Mouse (Mus musculus) embryonic facial prominence, embryonic 10.5 days (tissue): ENCODE measurements at regions not wholly inside any gene's neighbourhood (a gene's known extent, or its start where the extent isn't known, plus 50 kb on each side); places are given as distances from the start of the nearest gene placed in this dataset.

Experiments
- DNase-seq: peaks from one replicate; pipeline ENCODE4 v3.0.0-alpha.2; 2017; ENCODE audit warnings: low spot score
- H3K27ac ChIP-seq: fragments of 300-500 bp; sonication (generic); replicated peaks from 2 replicates; pipeline ENCODE4 v1.5.1; 2016; ENCODE audit warnings: mild to moderate bottlenecking
- H3K27me3 ChIP-seq: fragments of 300-500 bp; sonication (generic); replicated peaks from 2 replicates; pipeline ENCODE4 v1.6.1; 2016; ENCODE audit warnings: low read depth, mild to moderate bottlenecking; ENCODE audit not compliant: poor library complexity, severe bottlenecking
- H3K36me3 ChIP-seq: fragments of 300-500 bp; sonication (generic); replicated peaks from 2 replicates; pipeline ENCODE4 v1.6.1; 2016; ENCODE audit warnings: mild to moderate bottlenecking, moderate library complexity
- H3K4me1 ChIP-seq: fragments of 300-500 bp; sonication (generic); 2 replicates; pipeline ENCODE4 v1.6.1; 2016
- H3K4me3 ChIP-seq: fragments of 300-500 bp; sonication (generic); 2 replicates; pipeline ENCODE4 v1.5.1; 2016; ENCODE audit warnings: mild to moderate bottlenecking, moderate library complexity
- H3K9me3 ChIP-seq: fragments of 300-500 bp; sonication (generic); 2 replicates; pipeline ENCODE4 v1.6.1; 2016; ENCODE audit warnings: mild to moderate bottlenecking
- WGBS: fragments of 180-500 bp; shearing (Covaris S2); methylation state at CpG from one replicate; pipeline ENCODE4 v1.1.7; 2016; 5-methylcytosine and 5-hydroxymethylcytosine counted together

- 79% methylated on average over 7 of the region's 7 CpGs for WGBS
- no peak overlapping the region for H3K4me3 ChIP-seq
- no peak for DNase-seq
- H3K36me3 ChIP-seq, result no peaks in the 10 kb centered on the region
- H3K9me3 ChIP-seq, result no peaks in the 10 kb centered on the region
- H3K27ac ChIP-seq, result no peak overlapping the region
- no peaks in the 10 kb centered on the region for H3K27me3 ChIP-seq
- H3K4me1 ChIP-seq, result peaks cover 10% of the 10 kb centered on the region
These were observed 305.3 kb upstream of the Pbx1 start for GRCm38 (mm10) chr1:168737277-168737863.

GRCm38 (mm10) chr1:168733066-168733465 lies 301.0 kb upstream of the Pbx1 start:
- Histone ChIP-seq H3K27ac (no peak overlapping the region), H3K9me3 (no peaks in the 10 kb centered on the region), H3K4me3 (no peak overlapping the region), H3K4me1 (peaks cover 13% of the 10 kb centered on the region), H3K27me3 (no peaks in the 10 kb centered on the region), H3K36me3 (no peaks in the 10 kb centered on the region)
- no peak for DNase-seq
- WGBS, result 73% methylated on average over 5 of the region's 5 CpGs

GRCm38 (mm10) chr1:168709836-168710235 lies 277.8 kb upstream of the Pbx1 start:
- H3K4me1 ChIP-seq, result peaks cover 20% of the 10 kb centered on the region
- no peaks in the 10 kb centered on the region for H3K36me3 ChIP-seq
- 70% methylated on average over 2 of the region's 2 CpGs for WGBS
- no peak overlapping the region for H3K4me3 ChIP-seq
- no peaks in the 10 kb centered on the region for H3K9me3 ChIP-seq
- H3K27ac ChIP-seq, result no peak overlapping the region
- no peaks in the 10 kb centered on the region for H3K27me3 ChIP-seq
- DNase-seq, result no peak

- Histone ChIP-seq H3K9me3 (no peaks in the 10 kb centered on the region), H3K27me3 (no peaks in the 10 kb centered on the region), H3K4me3 (peak overlapping the region; percentile 26; the same call in 1 of the 2 replicates), H3K4me1 (peaks cover 20% of the 10 kb centered on the region), H3K27ac (peak overlapping the region; percentile 72), H3K36me3 (no peaks in the 10 kb centered on the region)
- WGBS, result 32% methylated on average over 21 of the region's 21 CpGs
- DNase-seq, result peak; percentile 38
These were observed 277.1 kb upstream of the Pbx1 start for GRCm38 (mm10) chr1:168709017-168709681.

- Histone ChIP-seq H3K27ac (peak overlapping the region; percentile 72), H3K4me3 (peak overlapping the region; percentile 26; the same call in 1 of the 2 replicates)
These were observed 276.2 kb upstream of the Pbx1 start for GRCm38 (mm10) chr1:168708161-168708865.

GRCm38 (mm10) chr1:168697386-168697785 lies 265.3 kb upstream of the Pbx1 start:
- Histone ChIP-seq H3K9me3 (no peaks in the 10 kb centered on the region), H3K4me1 (no peaks in the 10 kb centered on the region), H3K27ac (no peak overlapping the region), H3K4me3 (no peak overlapping the region), H3K27me3 (no peaks in the 10 kb centered on the region), H3K36me3 (no peaks in the 10 kb centered on the region)
- no peak for DNase-seq
- WGBS, result 91% methylated on average over 1 of the region's 1 CpGs

More at GRCm38 (mm10) chr1:168708161-168708865, 276.2 kb upstream of the Pbx1 start:
- H3K9me3 ChIP-seq, result no peaks in the 10 kb centered on the region
- 45% methylated on average over 11 of the region's 11 CpGs for WGBS
- H3K27me3 ChIP-seq, result no peaks in the 10 kb centered on the region
- peak; percentile 48 for DNase-seq
- peaks cover 20% of the 10 kb centered on the region for H3K4me1 ChIP-seq
- no peaks in the 10 kb centered on the region for H3K36me3 ChIP-seq

GRCm38 (mm10) chr1:168686821-168687220 lies 254.8 kb upstream of the Pbx1 start:
- DNase-seq, result no peak
- Histone ChIP-seq H3K27me3 (no peaks in the 10 kb centered on the region), H3K36me3 (no peaks in the 10 kb centered on the region), H3K4me3 (no peak overlapping the region), H3K27ac (no peak overlapping the region), H3K9me3 (no peaks in the 10 kb centered on the region), H3K4me1 (no peaks in the 10 kb centered on the region)
- 89% methylated on average over 7 of the region's 7 CpGs for WGBS

- no peaks in the 10 kb centered on the region for H3K36me3 ChIP-seq
- H3K27ac ChIP-seq, result no peak overlapping the region
- no peak overlapping the region for H3K4me3 ChIP-seq
- DNase-seq, result no peak
- H3K4me1 ChIP-seq, result no peaks in the 10 kb centered on the region
- H3K9me3 ChIP-seq, result no peaks in the 10 kb centered on the region
- WGBS, result 87% methylated on average over 2 of the region's 2 CpGs
- no peaks in the 10 kb centered on the region for H3K27me3 ChIP-seq
These were observed 253.1 kb upstream of the Pbx1 start for GRCm38 (mm10) chr1:168685147-168685546.

GRCm38 (mm10) chr1:168681685-168682491 lies 249.8 kb upstream of the Pbx1 start:
- H3K27me3 ChIP-seq, result peaks cover 7% of the 10 kb centered on the region; the same call in 1 of the 2 replicates
- H3K9me3 ChIP-seq, result no peaks in the 10 kb centered on the region
- DNase-seq, result no peak
- WGBS, result 84% methylated on average over 6 of the region's 6 CpGs
- H3K4me3 ChIP-seq, result no peak overlapping the region
- H3K4me1 ChIP-seq, result no peaks in the 10 kb centered on the region
- H3K27ac ChIP-seq, result no peak overlapping the region
- H3K36me3 ChIP-seq, result no peaks in the 10 kb centered on the region

GRCm38 (mm10) chr1:168680674-168681073 lies 248.6 kb upstream of the Pbx1 start:
- no peak overlapping the region for H3K27ac ChIP-seq
- no peaks in the 10 kb centered on the region for H3K9me3 ChIP-seq
- H3K36me3 ChIP-seq, result no peaks in the 10 kb centered on the region
- DNase-seq, result no peak
- H3K27me3 ChIP-seq, result peaks cover 13% of the 10 kb centered on the region
- H3K4me3 ChIP-seq, result no peak overlapping the region
- H3K4me1 ChIP-seq, result 0 out of 2 replicates have a peak, but pooled peaks cover 3% of the 10 kb centered on the region
- 83% methylated on average over 3 of the region's 3 CpGs for whole genome bisulfite sequencing

- 0 out of 2 replicates have a peak, but pooled peaks cover 3% of the 10 kb centered on the region for H3K4me1 ChIP-seq
- no peak overlapping the region for H3K27ac ChIP-seq
- 69% methylated on average over 29 of the region's 29 CpGs for WGBS
- no peaks in the 10 kb centered on the region for H3K36me3 ChIP-seq
- H3K4me3 ChIP-seq, result no peak overlapping the region
- no peak for DNase-seq
- H3K9me3 ChIP-seq, result no peaks in the 10 kb centered on the region
- H3K27me3 ChIP-seq, result peaks cover 13% of the 10 kb centered on the region
These were observed 244.6 kb upstream of the Pbx1 start for GRCm38 (mm10) chr1:168676418-168677413.
